Mouse (Mus musculus) lung, postnatal 0 days (tissue): ENCODE measurements around the gene Fbxo10.

Experiments
- CTCF ChIP-seq: IDR thresholded peaks from 2 replicates; pipeline ENCODE4 v1.5.1; 2016; ENCODE audit warnings: antibody characterized with exemption, mild to moderate bottlenecking
- EP300 ChIP-seq: IDR thresholded peaks from 2 replicates; pipeline ENCODE4 v1.6.1; 2016; ENCODE audit warnings: antibody characterized with exemption, mild to moderate bottlenecking, control low read depth

DNA sequence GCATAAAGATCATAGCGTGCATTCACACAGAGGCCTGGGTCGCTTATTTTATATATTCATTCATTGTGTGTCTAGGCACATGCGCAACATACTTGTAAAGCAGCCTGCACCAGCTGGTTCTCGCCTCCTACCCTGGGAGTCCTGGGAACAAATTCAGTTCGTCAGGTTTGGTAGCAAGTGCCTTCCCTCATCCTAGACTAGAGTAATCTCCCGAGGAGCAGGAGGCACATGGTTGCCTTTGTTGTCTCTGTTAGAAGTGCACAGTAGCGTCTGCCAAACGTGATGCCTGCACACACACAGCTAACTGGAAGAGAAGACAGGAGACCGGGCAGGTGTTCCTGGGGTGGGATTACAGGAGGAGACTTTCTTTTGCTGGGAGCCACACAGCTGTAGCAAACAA, 36.4 kb downstream of the Fbxo10 start:
- TF ChIP-seq EP300 (no peak), CTCF (no peak)
